Mouse (Mus musculus) hindbrain, embryonic 13.5 days (tissue): Measurements from ENCODE around the gene Lzic. TPM values are rescaled to one million over a fixed set of nuclear protein-coding genes. Genes with fewer than 3 reads are reported as not detected.
A peak's percentile ranks its signal among the peaks of the same experiment; 100 is the strongest.
"Not testable (repeated sequence)": the region's sequence is repeated elsewhere in the genome, so short reads cannot be mapped to it uniquely, and the experiment has no call there.

Source experiments
- ATAC-seq: fragments of 200-750 bp; cut with Nextera tagmentation; 2 replicates; pipeline ENCODE4 v1.8.0; 2017; ENCODE audit warnings: moderate TSS enrichment; ENCODE audit not compliant: low FRiP score
- H3K27ac ChIP-seq: fragments of 300-500 bp; sonication (generic); 2 replicates; pipeline ENCODE4 v1.5.1; 2015; ENCODE audit warnings: inconsistent platforms, mild to moderate bottlenecking, moderate library complexity
- H3K27me3 ChIP-seq: fragments of 300-500 bp; sonication (generic); 2 replicates; pipeline ENCODE4 v1.6.1; 2015; ENCODE audit warnings: mild to moderate bottlenecking, inconsistent platforms
- H3K36me3 ChIP-seq: fragments of 300-500 bp; sonication (generic); 2 replicates; pipeline ENCODE4 v1.6.1; 2015; ENCODE audit warnings: mild to moderate bottlenecking, inconsistent platforms
- H3K4me1 ChIP-seq: fragments of 300-500 bp; sonication (generic); replicated peaks from 2 replicates; pipeline ENCODE4 v1.6.1; 2015; ENCODE audit warnings: inconsistent platforms
- H3K4me2 ChIP-seq: fragments of 300-500 bp; sonication (generic); 2 replicates; pipeline ENCODE4 v1.6.1; 2015; ENCODE audit warnings: inconsistent platforms, mild to moderate bottlenecking, moderate library complexity
- H3K4me3 ChIP-seq: fragments of 300-500 bp; sonication (generic); 2 replicates; pipeline ENCODE4 v1.5.1; 2015; ENCODE audit warnings: mild to moderate bottlenecking, inconsistent platforms
- H3K9ac ChIP-seq: fragments of 300-500 bp; sonication (generic); 2 replicates; pipeline ENCODE4 v1.6.1; 2015; ENCODE audit warnings: mild to moderate bottlenecking, inconsistent platforms
- H3K9me3 ChIP-seq: fragments of 300-500 bp; sonication (generic); 2 replicates; pipeline ENCODE4 v1.6.1; 2016; ENCODE audit warnings: inconsistent platforms
- WGBS: fragments of 180-500 bp; shearing (Covaris S2); methylation state at CpG from one replicate; pipeline ENCODE4 v1.1.7; 2015; 5-methylcytosine and 5-hydroxymethylcytosine counted together
- polyA plus RNA-seq: library from polyadenylated mRNA; unstranded; fragments of >200 nt; fragmentation: Nextera tagmentation; extraction: Ambion mirVana; gene quantifications from 2 replicates; pipeline ENCODE4 v1.2.1, GENCODE M21; 2015

The Lzic gene
- 42.4 and 45.1 TPM in 2 replicates for polyA plus RNA-seq

GRCm38 (mm10) chr4:149485053-149485824, at the start of gene Lzic, which contains the start of gene Nmnat1:
Lzic (plus strand) TSS chr4:149485229.
Nmnat1 (minus strand) TSS chr4:149485202.
- peak within 1 kb of the TSS; percentile 80 for H3K27ac ChIP-seq
- no peaks in the 10 kb centered on the region for H3K9me3 ChIP-seq
- peak; percentile 98 for ATAC-seq
- H3K4me3 ChIP-seq: peak within 1 kb of the TSS; percentile 81
- H3K36me3 ChIP-seq: peaks cover 37% of the 10 kb centered on the region
- H3K27me3 ChIP-seq: no peaks in the 10 kb centered on the region
- peak within 1 kb of the TSS; percentile 84 for H3K9ac ChIP-seq
- peak within 1 kb of the TSS; percentile 91 for H3K4me2 ChIP-seq
- H3K4me1 ChIP-seq: peaks cover 31% of the 10 kb centered on the region
- WGBS: under 1% methylated on average over 60 of the region's 60 CpGs

- ATAC-seq: no peak
- Histone ChIP-seq H3K9me3 (no peaks in the 10 kb centered on the region), H3K4me1 (peaks cover 13% of the 10 kb centered on the region), H3K27me3 (no peaks in the 10 kb centered on the region), H3K27ac (no peak overlapping the region), H3K9ac (no peak overlapping the region), H3K36me3 (no peaks in the 10 kb centered on the region), H3K4me2 (no peak overlapping the region), H3K4me3 (no peak overlapping the region)
- 58% methylated on average over 8 of the region's 8 CpGs for WGBS
Measured at GRCm38 (mm10) chr4:149440576-149440975, 44.5 kb upstream of the Lzic start.

GRCm38 (mm10) chr4:149442436-149442835, 42.6 kb upstream of the Lzic start:
- Histone ChIP-seq H3K27ac (no peak overlapping the region), H3K9me3 (no peaks in the 10 kb centered on the region), H3K27me3 (no peaks in the 10 kb centered on the region), H3K9ac (no peak overlapping the region), H3K4me1 (peaks cover 22% of the 10 kb centered on the region), H3K36me3 (no peaks in the 10 kb centered on the region), H3K4me2 (no peak overlapping the region), H3K4me3 (no peak overlapping the region)
- WGBS: 62% methylated on average over 3 of the region's 3 CpGs
- ATAC-seq: no peak

- Histone ChIP-seq H3K9me3 (no peaks in the 10 kb centered on the region), H3K9ac (peak overlapping the region; percentile 75), H3K4me2 (peak overlapping the region; percentile 60), H3K36me3 (no peaks in the 10 kb centered on the region), H3K4me3 (peak overlapping the region; percentile 31; the same call in 1 of the 2 replicates), H3K4me1 (peaks cover 22% of the 10 kb centered on the region), H3K27me3 (no peaks in the 10 kb centered on the region), H3K27ac (peak overlapping the region; percentile 96)
- 0 out of 2 replicates have a peak, but pooled peaks have one; percentile 27 for ATAC-seq
- 66% methylated on average over 1 of the region's 1 CpGs for WGBS
Measured at GRCm38 (mm10) chr4:149444465-149444864, 40.6 kb upstream of the Lzic start.

- Histone ChIP-seq H3K4me3 (peak overlapping the region; percentile 31), H3K36me3 (no peaks in the 10 kb centered on the region), H3K9ac (peak overlapping the region; percentile 75), H3K27me3 (no peaks in the 10 kb centered on the region), H3K4me1 (peaks cover 22% of the 10 kb centered on the region), H3K9me3 (no peaks in the 10 kb centered on the region), H3K4me2 (peak overlapping the region; percentile 60), H3K27ac (peak overlapping the region; percentile 96)
- peak; percentile 97 for ATAC-seq
- under 1% methylated on average over 36 of the region's 36 CpGs for WGBS
Measured at GRCm38 (mm10) chr4:149444964-149445701, 39.9 kb upstream of the Lzic start.

- Histone ChIP-seq H3K9me3 (no peaks in the 10 kb centered on the region), H3K27ac (peak overlapping the region; percentile 96), H3K27me3 (no peaks in the 10 kb centered on the region), H3K4me1 (peaks cover 22% of the 10 kb centered on the region), H3K4me3 (peak overlapping the region; percentile 31), H3K9ac (peak overlapping the region; percentile 75), H3K4me2 (peak overlapping the region; percentile 60), H3K36me3 (no peaks in the 10 kb centered on the region)
- peak; percentile 74 for ATAC-seq
- WGBS: 3% methylated on average over 11 of the region's 11 CpGs
Measured at GRCm38 (mm10) chr4:149445868-149446267, 39.2 kb upstream of the Lzic start.

GRCm38 (mm10) chr4:149446309-149446708, 38.7 kb upstream of the Lzic start:
- 57% methylated on average over 1 of the region's 1 CpGs for WGBS
- H3K9ac ChIP-seq: 0 out of 2 replicates have a peak overlapping the region, but pooled peaks have one; percentile 75
- no peaks in the 10 kb centered on the region for H3K9me3 ChIP-seq

GRCm38 (mm10) chr4:149450636-149451035, 34.4 kb upstream of the Lzic start:
- Histone ChIP-seq H3K4me1 (peaks cover 9% of the 10 kb centered on the region), H3K4me3 (no peak overlapping the region), H3K9me3 (no peaks in the 10 kb centered on the region), H3K36me3 (no peaks in the 10 kb centered on the region), H3K9ac (no peak overlapping the region), H3K27ac (no peak overlapping the region), H3K27me3 (no peaks in the 10 kb centered on the region), H3K4me2 (no peak overlapping the region)
- ATAC-seq: no peak
- WGBS: 88% methylated on average over 3 of the region's 3 CpGs

More at GRCm38 (mm10) chr4:149446309-149446708, 38.7 kb upstream of the Lzic start:
- Histone ChIP-seq H3K4me1 (peaks cover 22% of the 10 kb centered on the region), H3K4me3 (no peak overlapping the region), H3K27me3 (no peaks in the 10 kb centered on the region), H3K4me2 (peak overlapping the region; percentile 60), H3K36me3 (no peaks in the 10 kb centered on the region), H3K27ac (peak overlapping the region; percentile 96)
- no peak for ATAC-seq

GRCm38 (mm10) chr4:149453656-149454055, 31.4 kb upstream of the Lzic start:
- H3K4me1 ChIP-seq: no peaks in the 10 kb centered on the region
- H3K9me3 ChIP-seq: no peaks in the 10 kb centered on the region
- no peak overlapping the region for H3K9ac ChIP-seq
- no peak overlapping the region for H3K4me3 ChIP-seq
- ATAC-seq: no peak
- 91% methylated on average over 4 of the region's 4 CpGs for WGBS
- no peak overlapping the region for H3K27ac ChIP-seq
- H3K36me3 ChIP-seq: no peaks in the 10 kb centered on the region
- H3K4me2 ChIP-seq: no peak overlapping the region
- H3K27me3 ChIP-seq: no peaks in the 10 kb centered on the region

- no peak overlapping the region for H3K27ac ChIP-seq
- 86% methylated on average over 17 of the region's 17 CpGs for WGBS
- no peak for ATAC-seq
Measured at GRCm38 (mm10) chr4:149454263-149454662, 30.8 kb upstream of the Lzic start.

GRCm38 (mm10) chr4:149454879-149455278, 30.1 kb upstream of the Lzic start, which contains the start of gene Rbp7:
Rbp7 (minus strand) TSS chr4:149454978.
- Histone ChIP-seq H3K4me1 (no peaks in the 10 kb centered on the region), H3K27me3 (no peaks in the 10 kb centered on the region), H3K36me3 (no peaks in the 10 kb centered on the region), H3K27ac (no peak within 1 kb of the TSS), H3K9ac (no peak within 1 kb of the TSS), H3K4me3 (no peak within 1 kb of the TSS), H3K4me2 (no peak within 1 kb of the TSS), H3K9me3 (no peaks in the 10 kb centered on the region)
- 56% methylated on average over 8 of the region's 8 CpGs for WGBS
- ATAC-seq: no peak

More at GRCm38 (mm10) chr4:149454263-149454662, 30.8 kb upstream of the Lzic start:
- H3K4me3 ChIP-seq: no peak overlapping the region
- no peak overlapping the region for H3K9ac ChIP-seq
- H3K36me3 ChIP-seq: no peaks in the 10 kb centered on the region
- no peaks in the 10 kb centered on the region for H3K27me3 ChIP-seq
- H3K4me1 ChIP-seq: no peaks in the 10 kb centered on the region
- no peaks in the 10 kb centered on the region for H3K9me3 ChIP-seq
- no peak overlapping the region for H3K4me2 ChIP-seq

- not testable (repeated sequence) for H3K27ac ChIP-seq, H3K4me3 ChIP-seq, H3K36me3 ChIP-seq, H3K9ac ChIP-seq, H3K4me2 ChIP-seq, H3K9me3 ChIP-seq, H3K27me3 ChIP-seq, ATAC-seq, H3K4me1 ChIP-seq
- WGBS: 88% methylated on average over 27 of the region's 27 CpGs
Measured at GRCm38 (mm10) chr4:149457163-149457562, 27.9 kb upstream of the Lzic start.
